Mouse (Mus musculus) ES-Bruce4 (cell line): Measurements from ENCODE around the gene Thoc6. TPM values are rescaled to one million over a fixed set of nuclear protein-coding genes. Genes with fewer than 3 reads are reported as not detected.

Experiments
- H3K27ac ChIP-seq: 2 replicates; pipeline ENCODE4 v1.5.1; 2012; ENCODE audit warnings: low read length, inconsistent platforms; ENCODE audit not compliant: insufficient read depth
- H3K27me3 ChIP-seq: 2 replicates; pipeline ENCODE4 v1.6.1; 2012; ENCODE audit warnings: mild to moderate bottlenecking, low read length, inconsistent platforms; ENCODE audit not compliant: control insufficient read depth, poor library complexity, insufficient read depth, severe bottlenecking
- H3K36me3 ChIP-seq: 2 replicates; pipeline ENCODE4 v1.6.1; 2012; ENCODE audit warnings: inconsistent platforms, mild to moderate bottlenecking, low read length, moderate library complexity; ENCODE audit not compliant: control insufficient read depth, poor library complexity, insufficient read depth, severe bottlenecking
- H3K4me1 ChIP-seq: one replicate; pipeline ENCODE4 v1.8.1; 2011; ENCODE audit warnings: low read length; ENCODE audit not compliant: control insufficient read depth, insufficient read depth
- H3K4me3 ChIP-seq: 2 replicates; pipeline ENCODE4 v1.5.1; 2011; ENCODE audit warnings: low read depth, mild to moderate bottlenecking, low read length
- H3K9ac ChIP-seq: 2 replicates; pipeline ENCODE4 v1.6.1; 2012; ENCODE audit warnings: low read depth, mild to moderate bottlenecking, inconsistent platforms; ENCODE audit not compliant: poor library complexity, severe bottlenecking
- H3K9me3 ChIP-seq: replicated peaks from 2 replicates; pipeline ENCODE4 v1.6.1; 2012; ENCODE audit warnings: mild to moderate bottlenecking, low read length, inconsistent platforms; ENCODE audit not compliant: control insufficient read depth, poor library complexity, insufficient read depth, severe bottlenecking
- CTCF ChIP-seq: IDR thresholded peaks from one replicate; pipeline ENCODE4 v1.8.1; 2011; ENCODE audit warnings: low read depth, low read length
- EP300 ChIP-seq: IDR thresholded peaks from 2 replicates; pipeline ENCODE4 v1.6.1; 2011; ENCODE audit warnings: low read depth, low read length; ENCODE audit not compliant: insufficient read depth
- POLR2A ChIP-seq: IDR thresholded peaks from one replicate; pipeline ENCODE4 v1.8.1; 2011; ENCODE audit warnings: low read length; ENCODE audit not compliant: insufficient read depth
- polyA plus RNA-seq: library from polyadenylated mRNA; stranded (reverse); fragments of >200 nt; gene quantifications from 2 replicates; pipeline ENCODE4 v1.2.4, GENCODE M21; 2011; ENCODE audit warnings: low read depth; ENCODE audit not compliant: missing spikeins, insufficient read depth, insufficient read length

Gene Thoc6
- 57.3 and 63.1 TPM in 2 replicates for polyA plus RNA-seq

DNA sequence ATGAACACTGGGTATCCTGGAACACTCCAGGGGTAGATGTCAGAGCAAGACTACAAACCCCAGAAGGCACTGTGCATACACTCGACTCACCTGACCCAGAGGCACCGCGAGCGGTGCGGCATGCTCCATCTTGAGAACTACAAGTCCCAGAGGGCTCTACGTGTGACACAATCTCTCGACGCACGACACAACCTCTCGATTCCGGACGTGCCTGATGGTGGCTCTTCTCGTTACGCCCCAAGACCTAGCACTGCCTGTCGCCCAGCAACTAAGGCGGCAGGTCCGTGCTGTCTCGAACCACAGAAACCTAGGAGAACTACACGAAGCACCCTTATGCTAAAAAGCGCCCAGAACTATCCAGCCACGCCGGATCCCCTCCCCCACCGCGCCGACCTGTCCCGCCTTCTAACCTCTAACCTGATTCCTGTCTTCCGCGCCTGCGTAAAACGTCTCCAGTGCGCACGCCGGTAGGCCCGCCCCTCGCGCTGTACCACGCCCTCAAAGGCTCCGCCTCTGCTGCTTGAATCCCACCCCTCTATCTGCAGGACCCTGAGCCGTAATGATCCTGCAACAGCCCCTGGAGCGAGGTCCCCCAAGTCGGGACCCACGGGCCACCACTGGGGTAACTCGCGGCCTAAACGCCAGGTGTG is at the start of gene Thoc6, which contains the start of gene Hcfc1r1:
Thoc6 (minus strand) TSS at position 459 of the 650 bp plus-strand sequence.
Hcfc1r1 (plus strand) TSS at position 173 of the 650 bp plus-strand sequence.
- H3K4me3 ChIP-seq, result peak within 1 kb of the TSS; percentile 85
- H3K36me3 ChIP-seq, result peaks cover 5% of the 10 kb centered on the region; the same call in 1 of the 2 replicates
- no peaks in the 10 kb centered on the region for H3K27me3 ChIP-seq
- H3K9ac ChIP-seq, result peak within 1 kb of the TSS; percentile 15
- H3K27ac ChIP-seq, result peak within 1 kb of the TSS; percentile 28; the same call in 1 of the 2 replicates
- TF ChIP-seq EP300 (no peak), POLR2A (peak; percentile 47)
- H3K4me1 ChIP-seq, result peaks cover 5% of the 10 kb centered on the region
- H3K9me3 ChIP-seq, result no peaks in the 10 kb centered on the region

DNA sequence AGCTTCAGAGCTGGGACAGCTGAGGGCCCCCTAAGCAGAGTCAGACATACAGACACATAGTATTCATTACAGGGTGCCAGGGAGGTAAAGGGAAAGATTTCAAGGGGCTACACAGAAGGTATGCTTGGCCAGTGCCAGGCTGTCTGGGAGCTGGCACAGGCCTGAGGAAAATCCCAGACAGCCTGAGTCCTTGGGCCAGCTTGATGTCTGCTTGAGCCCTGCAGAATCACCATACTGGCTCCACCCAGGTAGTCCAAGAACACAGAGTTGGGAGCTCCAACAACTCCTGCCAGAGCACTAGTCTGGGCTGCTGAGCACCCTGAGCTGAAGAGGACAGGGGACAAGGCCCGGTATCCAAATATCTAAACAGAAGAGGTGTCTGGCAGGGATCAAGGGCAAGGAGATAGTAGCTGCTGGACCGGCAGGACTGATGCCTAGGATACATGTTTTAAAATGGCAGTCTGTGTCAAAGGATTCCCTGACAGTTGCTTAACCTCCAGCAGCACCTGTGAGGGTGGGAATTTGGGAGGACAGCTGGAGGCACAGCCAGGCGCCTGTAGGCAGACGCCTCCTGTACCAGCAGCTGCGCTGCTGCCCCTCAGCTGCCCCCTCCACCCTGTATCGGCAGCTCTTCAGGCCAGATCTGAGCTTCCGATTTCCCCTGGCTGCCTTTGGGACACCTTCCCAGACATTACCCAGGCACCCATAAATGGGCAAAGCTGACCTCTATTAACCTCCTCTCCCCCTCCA is 48.9 kb upstream of the Thoc6 start, which contains the start of gene 1520401A03Rik:
1520401A03Rik (minus strand) TSS at position 408 of the 750 bp plus-strand sequence.
- Histone ChIP-seq H3K9me3 (no peaks in the 10 kb centered on the region), H3K27me3 (no peaks in the 10 kb centered on the region), H3K4me1 (peaks cover 3% of the 10 kb centered on the region), H3K36me3 (no peaks in the 10 kb centered on the region), H3K9ac (no peak within 1 kb of the TSS), H3K4me3 (no peak within 1 kb of the TSS), H3K27ac (no peak within 1 kb of the TSS)
- no peak for TF ChIP-seq CTCF
- TF ChIP-seq EP300, result no peak
- TF ChIP-seq POLR2A, result no peak

DNA sequence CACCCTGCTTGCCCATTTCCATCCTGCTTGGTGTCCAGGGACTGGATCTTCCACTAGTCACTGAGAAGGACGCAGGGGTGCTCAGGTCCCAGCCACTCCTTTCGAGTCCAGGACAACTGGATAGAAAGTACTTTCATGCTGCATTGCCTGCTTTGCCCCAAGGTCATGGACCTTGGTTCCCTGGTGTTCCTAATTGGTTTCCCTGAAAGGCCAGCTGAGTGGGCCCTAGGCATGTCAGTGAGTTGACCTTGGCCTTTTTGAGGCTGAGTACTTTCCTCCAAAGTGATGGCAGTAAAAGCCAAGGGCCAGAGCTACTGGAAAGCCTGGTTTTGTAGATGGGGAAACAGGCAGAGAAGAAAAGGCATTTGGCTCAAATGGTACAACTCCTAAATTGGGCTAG is 48.2 kb upstream of the Thoc6 start:
- H3K4me1 ChIP-seq, result peaks cover 3% of the 10 kb centered on the region
- H3K9me3 ChIP-seq, result no peaks in the 10 kb centered on the region
- TF ChIP-seq EP300, result no peak
- TF ChIP-seq CTCF, result no peak
- TF ChIP-seq POLR2A, result no peak
- no peak overlapping the region for H3K27ac ChIP-seq
- H3K9ac ChIP-seq, result no peak overlapping the region
- H3K36me3 ChIP-seq, result no peaks in the 10 kb centered on the region
- no peaks in the 10 kb centered on the region for H3K27me3 ChIP-seq
- no peak overlapping the region for H3K4me3 ChIP-seq

DNA sequence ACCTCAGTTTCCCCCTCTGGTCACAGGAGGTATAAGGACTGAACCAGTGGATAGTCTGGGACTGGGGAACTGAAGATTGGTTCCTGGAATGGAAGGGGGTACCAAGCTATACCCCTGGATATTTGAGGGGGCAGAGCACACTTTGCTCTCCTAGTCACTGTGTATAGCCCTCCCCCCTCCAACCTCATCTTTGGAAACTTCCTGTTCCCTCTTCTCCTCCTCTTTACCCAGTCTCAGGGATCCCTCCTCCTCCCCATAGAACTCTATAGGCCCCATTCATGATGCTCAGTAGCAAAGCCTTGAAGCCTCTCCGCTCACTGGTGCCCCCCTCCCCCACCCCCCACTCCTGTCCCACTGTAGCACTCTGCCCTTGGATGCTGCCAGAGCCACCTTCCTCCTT is 45.8 kb upstream of the Thoc6 start:
- H3K4me1 ChIP-seq, result peaks cover 2% of the 10 kb centered on the region
- TF ChIP-seq CTCF (no peak), POLR2A (no peak), EP300 (no peak)

DNA sequence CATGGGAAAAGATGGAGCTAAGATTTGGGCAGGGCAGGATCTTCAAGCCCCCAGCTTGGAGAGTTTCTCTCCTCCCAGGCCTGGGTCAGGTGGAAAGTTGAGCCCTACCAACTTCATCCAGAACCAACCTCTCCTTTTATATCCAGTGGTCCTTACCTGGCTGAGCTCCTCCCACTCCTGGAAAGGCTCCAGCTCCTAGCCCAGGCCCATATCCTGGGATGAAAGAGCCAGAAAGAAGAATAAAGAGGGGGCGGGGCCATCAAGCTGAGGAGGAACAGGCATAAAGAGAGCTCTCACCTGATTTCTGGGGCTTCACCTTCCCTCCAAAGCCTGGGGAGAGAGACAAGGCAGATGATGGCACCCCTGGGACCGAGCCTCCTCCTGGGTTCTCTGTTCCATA is 43.3 kb upstream of the Thoc6 start:
- H3K27me3 ChIP-seq, result no peaks in the 10 kb centered on the region
- H3K27ac ChIP-seq, result no peak overlapping the region
- no peaks in the 10 kb centered on the region for H3K9me3 ChIP-seq
- no peak overlapping the region for H3K9ac ChIP-seq
- no peaks in the 10 kb centered on the region for H3K36me3 ChIP-seq
- peaks cover 2% of the 10 kb centered on the region for H3K4me1 ChIP-seq
- TF ChIP-seq EP300 (no peak), CTCF (no peak)
- H3K4me3 ChIP-seq, result no peak overlapping the region

More for the DNA sequence above, 45.8 kb upstream of the Thoc6 start:
- Histone ChIP-seq H3K9ac (no peak overlapping the region), H3K9me3 (no peaks in the 10 kb centered on the region), H3K27me3 (no peaks in the 10 kb centered on the region), H3K4me3 (no peak overlapping the region), H3K36me3 (no peaks in the 10 kb centered on the region), H3K27ac (no peak overlapping the region)

DNA sequence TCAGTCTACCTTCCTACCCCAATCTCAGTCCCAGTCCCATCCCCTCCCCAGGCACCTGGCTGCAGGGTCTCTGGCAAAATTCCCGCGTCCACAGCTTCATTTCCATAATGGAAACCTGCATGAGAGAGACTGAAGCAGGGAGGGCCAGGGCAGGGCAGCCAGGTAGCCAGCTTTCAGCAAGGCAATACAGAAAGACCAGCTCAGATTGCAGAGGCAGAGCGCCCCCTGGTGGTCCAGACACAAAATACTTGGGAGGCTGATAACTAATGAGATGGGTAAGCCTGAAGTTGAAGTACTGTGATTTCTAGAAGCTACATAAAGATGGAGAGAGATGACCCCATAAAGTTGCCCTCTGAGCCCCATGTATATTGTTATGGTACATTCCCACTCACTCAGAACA is 32.5 kb upstream of the Thoc6 start:
- TF ChIP-seq CTCF (peak; percentile 96), EP300 (no peak)
- Histone ChIP-seq H3K27me3 (no peaks in the 10 kb centered on the region), H3K9ac (no peak overlapping the region), H3K4me1 (peaks cover 8% of the 10 kb centered on the region), H3K27ac (no peak overlapping the region), H3K4me3 (no peak overlapping the region), H3K9me3 (no peaks in the 10 kb centered on the region), H3K36me3 (no peaks in the 10 kb centered on the region)
